Mouse (Mus musculus) thymus, postnatal 4 days (tissue): Measurements from ENCODE around the gene Galr3.
"Not testable (repeated sequence)": the region's sequence is repeated elsewhere in the genome, so short reads cannot be mapped to it uniquely, and the experiment has no call there.

ENCODE experiments used
- DNase-seq: peaks from one replicate; pipeline ENCODE4 v3.0.0; 2021

Galr3 gene

DNA sequence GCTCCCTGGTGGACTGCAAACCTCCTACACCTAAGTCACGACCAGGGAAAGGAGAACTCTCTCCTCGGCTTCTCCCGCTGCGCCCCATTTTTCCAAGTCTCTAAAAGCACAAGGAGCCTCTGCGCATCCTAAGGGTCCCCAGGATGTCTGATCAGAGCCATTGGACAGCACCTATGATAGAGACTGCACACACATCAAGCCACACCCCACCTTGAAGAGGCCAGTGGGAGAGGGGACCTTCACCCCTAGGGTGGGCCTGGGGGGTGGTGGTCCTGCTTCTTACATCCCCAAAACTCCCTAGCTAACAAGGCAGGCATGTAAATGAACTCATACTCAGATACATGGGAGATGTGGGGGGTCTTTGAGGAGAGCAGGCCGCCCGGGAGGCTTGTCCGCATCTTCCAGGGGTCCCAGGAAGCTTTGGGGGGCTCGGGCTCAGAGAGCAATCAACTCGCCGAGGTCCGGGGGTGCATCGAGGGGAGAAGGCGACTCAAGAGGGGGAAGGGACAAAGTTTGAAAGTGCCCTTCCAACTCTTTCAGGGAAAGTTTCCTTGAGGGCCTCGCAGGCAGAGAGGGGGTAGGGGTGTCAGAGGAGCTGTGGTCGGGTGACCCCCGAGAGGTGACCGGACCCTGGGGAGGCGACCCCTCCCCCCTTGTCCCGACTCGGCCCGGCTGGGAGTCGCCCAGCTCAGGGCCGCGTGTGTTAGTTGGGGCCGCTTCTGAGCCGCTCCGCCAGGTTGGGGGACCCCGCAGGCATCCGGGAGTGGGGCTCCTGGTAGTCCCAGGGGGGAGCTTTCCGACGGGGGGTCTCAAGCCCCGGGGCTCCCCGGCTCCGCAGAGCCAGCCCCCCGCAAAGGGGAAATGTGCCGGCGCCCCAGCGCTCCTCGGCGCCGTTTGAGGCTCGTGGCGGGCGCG, 14.1 kb upstream of the Galr3 start:
- peak; percentile 62 for DNase-seq

- peak; percentile 96 for DNase-seq
Measured at GRCm38 (mm10) chr15:79028237-79028738, 13.4 kb upstream of the Galr3 start, which contains the start of gene H1f0. Gene H1f0 (plus strand): TSS chr15:79028450.

DNA sequence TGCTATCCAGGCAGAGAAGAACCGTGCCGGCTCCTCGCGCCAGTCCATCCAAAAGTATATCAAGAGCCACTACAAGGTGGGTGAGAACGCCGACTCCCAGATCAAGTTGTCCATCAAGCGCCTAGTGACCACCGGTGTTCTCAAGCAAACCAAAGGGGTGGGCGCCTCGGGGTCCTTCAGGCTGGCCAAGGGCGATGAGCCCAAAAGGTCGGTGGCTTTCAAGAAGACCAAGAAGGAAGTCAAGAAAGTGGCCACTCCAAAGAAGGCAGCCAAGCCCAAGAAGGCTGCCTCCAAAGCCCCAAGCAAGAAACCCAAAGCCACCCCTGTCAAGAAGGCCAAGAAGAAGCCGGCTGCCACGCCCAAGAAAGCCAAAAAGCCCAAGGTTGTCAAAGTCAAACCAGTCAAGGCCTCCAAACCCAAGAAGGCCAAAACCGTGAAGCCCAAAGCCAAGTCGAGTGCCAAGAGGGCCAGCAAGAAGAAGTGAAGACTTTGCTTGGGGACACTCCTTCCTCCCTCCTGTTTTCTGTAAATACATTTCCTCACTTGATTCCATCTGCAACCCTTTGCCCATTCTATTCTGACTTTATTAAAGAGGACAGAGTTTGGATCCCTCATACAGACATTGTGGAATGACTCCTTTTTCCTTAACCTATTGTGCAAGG, 12.7 kb upstream of the Galr3 start:
- no peak for DNase-seq

DNA sequence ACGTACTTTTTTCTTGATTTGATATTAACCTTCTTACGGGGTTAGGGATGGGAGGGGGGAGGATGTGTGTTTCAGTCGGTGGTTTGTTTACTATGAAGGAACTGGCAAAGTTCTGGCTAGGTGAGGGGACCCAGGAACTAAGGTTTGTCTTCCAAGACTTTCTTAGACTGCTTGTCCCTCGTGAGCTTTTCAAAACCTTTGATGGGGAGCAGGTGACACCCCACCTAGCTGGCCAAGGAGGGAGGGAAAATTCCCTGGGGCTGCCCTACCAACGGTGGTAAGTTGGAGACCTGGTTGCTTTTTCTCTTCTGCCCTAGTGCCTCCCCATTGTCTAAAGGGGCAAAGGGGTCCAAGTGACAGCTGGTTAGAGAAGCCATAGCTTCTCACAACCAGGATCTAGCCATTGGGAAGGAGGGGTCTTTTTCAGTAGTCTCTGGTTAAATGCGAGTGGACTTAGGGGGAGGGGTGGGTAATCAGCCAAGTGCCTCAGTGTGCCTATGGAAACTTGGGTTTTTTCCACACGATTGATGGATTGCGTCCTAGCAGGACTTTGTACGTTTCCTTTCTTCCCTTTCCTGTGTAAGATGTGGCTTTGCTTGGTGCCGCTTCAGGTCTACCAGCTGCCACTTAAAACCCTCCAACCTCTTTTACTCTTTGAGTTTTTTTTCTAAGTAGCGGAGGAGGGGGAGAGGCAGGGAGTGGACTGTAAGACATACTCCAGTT, 12.0 kb upstream of the Galr3 start:
- no peak for DNase-seq

DNA sequence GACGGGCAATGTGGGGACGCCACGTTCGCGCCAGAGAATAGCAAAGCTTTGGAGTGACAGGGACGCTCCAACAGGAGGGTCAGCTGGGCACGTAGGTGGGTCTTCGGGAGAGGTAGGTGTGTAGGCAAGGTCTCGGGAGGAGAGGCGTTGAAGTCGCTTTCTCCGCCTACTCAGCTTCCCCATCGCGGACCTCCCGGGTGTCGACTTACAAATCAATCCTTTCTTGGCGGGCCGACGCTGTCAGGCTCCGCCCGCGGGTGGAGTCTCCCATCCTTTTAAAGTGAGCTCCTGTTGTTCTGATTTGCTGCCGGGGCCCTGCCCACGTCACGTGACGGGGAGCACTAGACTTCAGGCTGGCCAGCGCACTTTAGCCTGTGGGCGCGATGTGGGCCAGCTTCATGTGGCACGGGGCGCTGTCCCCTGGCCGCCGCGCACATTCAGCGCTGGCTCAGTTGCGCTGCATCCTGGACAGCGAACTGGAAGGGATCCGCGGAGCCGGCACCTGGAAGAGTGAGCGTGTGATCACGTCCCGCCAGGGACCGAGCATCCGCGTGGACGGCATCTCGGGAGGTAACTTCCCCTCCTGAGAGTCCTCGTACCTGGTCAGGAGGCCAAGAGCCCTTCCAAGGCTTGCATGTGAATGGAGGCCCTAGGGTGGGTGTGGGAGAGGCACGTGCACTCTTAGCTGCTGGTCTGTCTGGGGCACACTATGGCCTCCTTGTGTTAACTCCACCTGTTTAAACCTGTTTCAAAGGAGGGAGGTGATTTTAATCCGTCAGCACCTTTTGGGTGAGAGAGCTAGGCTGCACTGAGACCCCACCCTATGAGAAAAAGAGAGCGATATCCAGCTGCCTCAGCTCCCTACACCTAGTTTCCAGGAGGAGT, 10.9 kb upstream of the Galr3 start:
- peak; percentile 75 for DNase-seq

DNA sequence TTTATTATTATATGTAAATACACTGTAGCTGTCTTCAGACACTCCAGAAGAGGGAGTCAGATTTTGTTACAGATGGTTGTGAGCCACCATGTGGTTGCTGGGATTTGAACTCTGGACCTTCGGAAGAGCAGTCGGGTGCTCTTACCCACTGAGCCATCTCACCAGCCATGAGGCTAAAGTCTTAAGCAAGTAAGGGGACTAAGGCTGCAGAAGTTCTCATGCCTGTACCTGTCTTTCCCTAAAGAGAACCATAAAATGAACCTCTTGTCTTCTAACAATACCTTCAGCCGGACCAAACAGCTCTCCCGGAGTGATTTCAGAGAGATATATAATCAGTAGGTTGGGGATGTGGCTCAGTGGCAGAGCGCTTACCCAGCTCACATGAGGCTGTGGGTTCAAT, 9.8 kb upstream of the Galr3 start:
- not testable (repeated sequence) for DNase-seq

DNA sequence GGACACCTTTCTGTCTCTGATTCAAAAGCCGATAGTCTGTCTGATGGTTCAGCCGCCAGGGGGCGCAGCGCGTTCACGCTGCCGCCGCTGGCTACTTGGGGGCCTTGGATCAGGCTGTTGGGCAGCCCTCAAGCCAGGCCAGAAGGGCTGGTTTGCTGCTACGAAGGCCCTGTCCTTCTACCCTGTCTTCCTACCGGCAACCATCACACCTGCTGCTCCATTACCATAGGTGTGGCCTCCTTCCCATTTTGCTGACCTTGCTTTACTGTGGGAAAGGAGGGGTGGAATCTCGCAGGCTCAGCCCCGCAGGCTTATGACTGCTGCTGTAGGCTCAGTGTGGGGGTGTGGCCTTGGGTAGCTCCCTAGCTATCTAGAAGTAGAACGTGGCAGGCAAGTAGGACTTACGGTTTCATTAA, 3.8 kb upstream of the Galr3 start:
- peak; percentile 87 for DNase-seq

- DNase-seq, result no peak
Measured at GRCm38 (mm10) chr15:79038331-79038730, 3.4 kb upstream of the Galr3 start.

DNA sequence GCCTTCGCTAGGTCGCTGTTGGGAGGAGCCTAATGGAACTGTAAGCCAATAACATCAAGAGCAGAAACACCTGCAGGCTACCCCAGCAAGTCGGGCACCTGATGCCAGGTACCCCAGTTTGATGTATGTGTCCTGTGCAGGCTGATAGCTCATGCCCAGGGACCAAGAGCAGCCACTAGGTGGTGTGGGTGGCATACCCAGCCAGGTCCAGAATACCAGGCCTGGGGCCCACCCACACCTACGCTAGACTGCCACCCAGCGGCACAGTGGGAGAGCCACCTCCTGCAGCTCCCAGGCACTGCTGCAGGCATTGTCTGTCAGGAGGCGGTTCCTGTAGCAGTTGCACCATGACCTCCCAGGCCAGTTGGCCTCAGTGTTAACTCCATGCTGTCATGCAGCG, 2.8 kb upstream of the Galr3 start:
- peak; percentile 97 for DNase-seq

DNA sequence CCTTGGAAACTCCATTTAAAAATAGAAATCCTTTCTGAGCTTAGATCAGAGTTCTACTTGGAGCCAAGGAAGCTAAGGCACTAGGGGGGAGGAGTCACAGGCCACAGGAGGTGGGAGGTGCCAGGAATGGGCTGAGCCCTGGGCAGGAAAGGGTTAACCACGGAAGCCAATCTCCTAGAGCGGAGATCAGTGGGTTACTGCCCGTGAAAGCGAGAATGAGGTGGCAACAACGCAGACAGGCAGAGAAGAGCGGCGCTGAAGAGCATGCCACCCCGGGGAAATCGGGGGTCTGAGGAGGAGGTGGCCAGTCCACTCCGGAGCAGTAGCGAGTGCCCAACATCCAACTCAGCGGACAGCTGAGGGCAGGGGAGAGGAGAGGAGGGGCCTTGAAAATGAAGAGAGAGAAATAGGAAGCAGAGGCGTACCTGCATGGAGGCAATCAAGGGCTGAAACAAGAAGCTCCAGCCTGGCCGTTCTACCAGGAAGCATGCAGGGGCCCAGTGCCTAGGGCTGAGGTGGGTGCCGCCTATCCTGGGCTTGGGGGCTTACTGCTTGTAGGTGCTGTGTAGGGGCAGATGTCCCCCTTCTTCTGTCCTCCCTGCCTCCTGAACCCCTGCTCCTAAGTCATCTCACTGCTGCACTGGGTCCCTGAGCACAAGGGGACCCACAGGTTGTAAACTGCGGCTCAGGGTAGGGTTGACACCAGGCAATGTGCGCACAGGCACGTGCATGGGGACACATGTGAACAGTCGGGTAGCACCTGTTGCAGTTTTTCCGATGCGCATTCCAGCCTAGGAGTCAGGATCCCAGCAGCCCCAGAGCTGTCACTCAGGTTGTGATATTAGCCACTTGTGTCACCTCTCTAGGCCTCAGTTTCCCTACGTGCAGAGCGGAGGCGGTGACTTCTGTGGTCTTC, 926 bp upstream of the Galr3 start:
- peak; percentile 67 for DNase-seq

DNA sequence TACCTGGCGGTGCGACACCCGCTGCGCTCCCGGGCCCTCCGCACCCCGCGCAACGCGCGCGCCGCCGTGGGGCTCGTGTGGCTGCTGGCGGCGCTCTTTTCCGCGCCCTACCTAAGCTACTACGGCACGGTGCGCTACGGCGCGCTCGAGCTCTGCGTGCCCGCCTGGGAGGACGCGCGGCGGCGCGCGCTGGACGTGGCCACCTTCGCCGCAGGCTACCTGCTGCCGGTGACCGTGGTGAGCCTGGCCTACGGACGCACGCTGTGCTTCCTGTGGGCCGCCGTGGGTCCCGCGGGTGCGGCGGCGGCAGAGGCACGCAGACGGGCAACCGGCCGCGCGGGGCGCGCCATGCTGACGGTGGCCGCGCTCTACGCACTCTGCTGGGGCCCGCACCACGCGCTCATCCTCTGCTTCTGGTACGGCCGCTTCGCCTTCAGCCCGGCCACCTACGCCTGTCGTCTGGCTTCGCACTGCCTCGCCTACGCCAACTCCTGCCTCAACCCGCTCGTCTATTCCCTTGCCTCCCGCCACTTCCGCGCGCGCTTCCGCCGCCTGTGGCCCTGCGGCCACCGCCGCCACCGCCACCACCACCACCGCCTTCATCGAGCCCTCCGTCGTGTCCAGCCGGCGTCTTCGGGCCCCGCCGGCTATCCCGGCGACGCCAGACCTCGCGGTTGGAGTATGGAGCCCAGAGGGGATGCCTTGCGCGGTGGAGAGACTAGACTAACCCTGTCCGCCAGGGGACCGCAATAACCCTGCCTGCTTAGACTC, 1.2 kb downstream of the Galr3 start:
- DNase-seq, result peak; percentile 50

DNA sequence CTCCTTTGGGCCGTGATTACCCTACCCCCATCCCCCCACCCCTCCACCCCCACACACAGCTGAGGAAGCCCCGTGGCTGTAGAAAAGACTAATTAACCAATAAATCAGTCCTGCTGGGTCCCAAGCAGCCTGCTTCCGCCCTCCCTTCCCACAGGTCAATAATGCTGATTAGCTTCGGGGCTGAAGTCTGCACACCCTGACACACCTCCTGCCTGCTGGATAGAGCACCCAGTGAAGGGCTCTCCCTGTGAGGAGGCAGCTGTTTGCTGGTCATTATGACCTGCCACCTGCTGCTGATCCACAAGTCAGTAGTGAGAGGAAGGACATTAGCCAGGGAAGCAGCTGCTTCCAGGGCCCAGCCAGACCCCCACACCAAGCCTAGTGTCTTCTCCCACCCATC, 3.2 kb downstream of the Galr3 start:
- DNase-seq, result no peak

- DNase-seq, result no peak
Measured at GRCm38 (mm10) chr15:79048186-79048585, 6.5 kb downstream of the Galr3 start.

GRCm38 (mm10) chr15:79050160-79050845, 8.6 kb downstream of the Galr3 start:
- DNase-seq, result no peak

GRCm38 (mm10) chr15:79050964-79051363, 9.3 kb downstream of the Galr3 start:
- no peak for DNase-seq

GRCm38 (mm10) chr15:79051461-79052360, 10.0 kb downstream of the Galr3 start:
- DNase-seq, result no peak

DNA sequence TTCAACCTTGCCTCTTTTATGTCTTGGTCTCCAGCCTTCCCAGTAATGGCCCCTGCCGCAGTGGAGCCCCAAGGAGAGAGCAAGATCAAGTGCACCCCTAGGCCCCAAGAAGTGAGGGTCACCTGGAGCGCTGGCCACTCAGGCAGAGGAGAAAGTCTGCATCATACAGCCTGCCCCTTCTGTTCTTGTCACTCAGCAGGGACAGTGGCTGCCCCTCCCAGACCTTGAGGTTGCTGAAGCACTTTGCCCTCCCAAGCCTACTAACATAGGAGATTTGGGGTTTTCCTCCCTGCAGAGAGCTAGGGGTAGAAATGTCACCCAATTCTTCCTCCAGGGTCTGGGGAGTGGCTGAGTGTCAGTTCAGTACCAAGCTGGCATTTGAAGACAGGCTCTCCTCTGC, 10.7 kb downstream of the Galr3 start:
- no peak for DNase-seq

DNA sequence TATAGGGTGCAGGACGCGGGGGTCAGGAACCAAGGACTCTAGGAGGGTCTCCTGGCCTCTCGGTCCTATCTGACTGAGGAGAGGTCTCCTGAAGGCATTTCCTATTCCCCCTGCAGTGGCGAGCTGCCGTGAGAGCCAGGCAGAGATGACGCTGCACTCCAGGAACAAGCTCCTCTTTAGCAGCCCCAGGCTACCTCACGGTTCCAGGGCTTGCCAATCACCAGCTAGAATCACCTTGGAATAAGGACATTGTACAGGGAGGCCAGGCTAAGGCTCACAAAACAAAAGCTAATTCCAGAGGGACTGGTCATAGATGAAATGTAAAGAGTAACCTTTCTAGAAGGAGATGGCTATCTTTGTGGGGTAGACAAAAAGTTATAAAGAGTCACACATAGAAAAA, 14.9 kb downstream of the Galr3 start:
- DNase-seq, result no peak

GRCm38 (mm10) chr15:79057850-79058249, 16.2 kb downstream of the Galr3 start:
- no peak for DNase-seq
